Mouse (Mus musculus) lung, adult 2 months (tissue): ENCODE measurements around the gene Ints5.

Experiments used
- CTCF ChIP-seq: fragments of 200-500 bp; IDR thresholded peaks from 2 replicates; pipeline ENCODE4 v1.5.1; 2011; ENCODE audit warnings: mild to moderate bottlenecking, low read length, control low read depth; ENCODE audit not compliant: insufficient read depth
- POLR2A ChIP-seq: fragments of 200-500 bp; IDR thresholded peaks from 2 replicates; pipeline ENCODE4 v1.6.1; 2011; ENCODE audit warnings: low read depth, mild to moderate bottlenecking, control low read depth, low read length, borderline replicate concordance; ENCODE audit errors: extremely low read depth

DNA sequence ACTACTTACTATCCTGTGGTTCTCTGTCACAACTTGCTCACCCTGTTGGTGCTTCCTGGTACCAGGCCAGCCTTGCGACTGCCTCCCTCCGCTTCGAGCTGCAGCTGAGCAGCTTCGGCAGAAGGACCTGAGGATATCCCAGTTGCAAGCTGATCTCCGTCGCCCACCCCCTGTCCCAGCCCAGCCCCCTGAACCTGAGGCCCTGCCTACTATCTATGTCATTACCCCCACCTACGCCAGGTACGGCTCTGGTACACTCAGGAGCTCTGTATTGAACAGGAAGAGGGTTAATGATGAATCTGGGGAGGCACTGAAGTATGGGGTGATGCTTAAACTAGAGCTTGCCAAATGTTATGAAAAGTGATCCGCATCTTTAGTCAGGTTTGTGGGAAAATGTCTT is 28.9 kb downstream of the Ints5 start:
- TF ChIP-seq CTCF: no peak
- no peak for TF ChIP-seq POLR2A
